Mouse (Mus musculus): Measurements from ENCODE around the gene Fgfr2. TPM values are rescaled to one million over a fixed set of nuclear protein-coding genes. Genes with fewer than 3 reads are reported as not detected.
A peak's percentile ranks its signal among the peaks of the same experiment; 100 is the strongest.

Gene Fgfr2
- polyA plus RNA-seq, 1 experiment from 2014 or later = 137 TPM

DNA sequence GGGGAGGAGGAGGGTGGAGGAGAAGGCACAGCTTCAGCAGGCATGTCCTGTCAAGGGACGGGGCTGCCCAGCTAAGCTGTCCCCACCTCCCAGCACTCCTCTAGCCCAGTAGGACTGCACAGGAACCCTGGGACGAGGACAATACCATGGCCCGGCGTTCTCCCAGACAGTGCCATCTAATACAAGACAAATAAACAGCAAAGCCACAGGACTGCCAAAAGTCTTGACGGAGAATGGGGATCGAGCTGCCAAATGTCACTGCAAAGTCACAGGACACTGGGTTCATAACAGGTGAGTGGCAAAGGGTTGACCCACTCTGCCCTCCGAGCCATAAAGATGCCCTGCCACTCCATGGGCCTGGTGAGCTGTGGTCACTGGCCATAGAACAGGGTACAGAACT lies 2874.7 kb downstream of the Fgfr2 start:
- H3K9me3 ChIP-seq (replicated peaks) = no peaks in the 10 kb centered on the region
- H3K36me3 ChIP-seq = no peaks in the 10 kb centered on the region
- peak overlapping the region; percentile 39; the same call in 1 of the 2 replicates for H3K27ac ChIP-seq (replicated peaks)
- WGBS = 69% methylated on average over 7 of the region's 7 CpGs
- ATAC-seq (ENCODE audit: insufficient number of reproducible peaks, low FRiP score, low TSS enrichment, low read depth) = no peak
- H3K9ac ChIP-seq = no peak overlapping the region
- no peaks in the 10 kb centered on the region for H3K27me3 ChIP-seq
- H3K4me1 ChIP-seq = peaks cover 99% of the 10 kb centered on the region
- H3K4me3 ChIP-seq (replicated peaks) = no peak overlapping the region
- H3K4me2 ChIP-seq (replicated peaks) = peak overlapping the region; percentile 23; the same call in 1 of the 2 replicates

- H3K27me3 ChIP-seq = no peaks in the 10 kb centered on the region
- no peak overlapping the region for H3K4me3 ChIP-seq (replicated peaks)
- H3K9ac ChIP-seq = no peak overlapping the region
- no peaks in the 10 kb centered on the region for H3K36me3 ChIP-seq
- peak overlapping the region; percentile 19 for H3K4me2 ChIP-seq (replicated peaks)
- peak overlapping the region; percentile 31 for H3K27ac ChIP-seq (replicated peaks)
- H3K9me3 ChIP-seq (replicated peaks) = no peaks in the 10 kb centered on the region
- ATAC-seq (ENCODE audit: insufficient number of reproducible peaks, low FRiP score, low TSS enrichment, low read depth) = no peak
- 50% methylated on average over 10 of the region's 10 CpGs for WGBS
- peaks cover 97% of the 10 kb centered on the region for H3K4me1 ChIP-seq
Observed at GRCm38 (mm10) chr7:130247831-130248230, 2875.3 kb downstream of the Fgfr2 start.

GRCm38 (mm10) chr7:130246483-130246882 lies 2876.7 kb downstream of the Fgfr2 start:
- peaks cover 91% of the 10 kb centered on the region for H3K4me1 ChIP-seq
- ATAC-seq (ENCODE audit: insufficient number of reproducible peaks, low FRiP score, low TSS enrichment, low read depth) = 0 out of 2 replicates have a peak, but pooled peaks have one; percentile 26
- peak overlapping the region; percentile 49 for H3K27ac ChIP-seq (replicated peaks)
- H3K9ac ChIP-seq = no peak overlapping the region
- no peak overlapping the region for H3K4me3 ChIP-seq (replicated peaks)
- H3K4me2 ChIP-seq (replicated peaks) = peak overlapping the region; percentile 19; the same call in 1 of the 2 replicates
- no peaks in the 10 kb centered on the region for H3K36me3 ChIP-seq
- H3K9me3 ChIP-seq (replicated peaks) = no peaks in the 10 kb centered on the region
- no peaks in the 10 kb centered on the region for H3K27me3 ChIP-seq
- WGBS = 47% methylated on average over 7 of the region's 7 CpGs

GRCm38 (mm10) chr7:130244545-130244944 lies 2878.6 kb downstream of the Fgfr2 start:
- H3K27ac ChIP-seq (replicated peaks) = peak overlapping the region; percentile 41; the same call in 1 of the 2 replicates
- no peak overlapping the region for H3K9ac ChIP-seq
- WGBS = 38% methylated on average over 7 of the region's 7 CpGs
- ATAC-seq (ENCODE audit: insufficient number of reproducible peaks, low FRiP score, low TSS enrichment, low read depth) = no peak
- no peaks in the 10 kb centered on the region; the same call in 1 of the 2 replicates for H3K36me3 ChIP-seq
- no peaks in the 10 kb centered on the region for H3K27me3 ChIP-seq
- H3K4me3 ChIP-seq (replicated peaks) = no peak overlapping the region
- H3K4me2 ChIP-seq (replicated peaks) = peak overlapping the region; percentile 24; the same call in 1 of the 2 replicates
- peaks cover 78% of the 10 kb centered on the region for H3K4me1 ChIP-seq
- H3K9me3 ChIP-seq (replicated peaks) = no peaks in the 10 kb centered on the region

DNA sequence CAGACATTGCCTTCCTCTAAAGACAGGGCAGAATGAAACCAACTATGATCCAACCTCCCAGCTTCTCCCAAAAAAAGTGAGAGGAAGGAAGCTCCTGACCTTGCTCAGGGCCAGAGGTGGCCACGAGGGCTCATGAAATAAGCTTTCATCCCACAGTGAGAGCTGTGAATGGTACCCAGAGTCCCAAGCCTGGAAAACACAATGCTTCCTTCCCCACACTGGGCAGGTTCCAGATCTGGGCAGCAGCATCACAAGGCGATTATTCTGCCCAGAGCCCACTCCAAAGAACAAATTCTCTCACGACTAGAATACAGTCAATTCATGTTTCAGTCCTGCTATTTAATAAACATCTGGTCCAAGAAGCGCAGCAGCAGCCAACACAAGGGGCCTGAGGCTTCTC lies 2879.3 kb downstream of the Fgfr2 start:
- Histone ChIP-seq H3K36me3 (no peaks in the 10 kb centered on the region; the same call in 1 of the 2 replicates), H3K4me2 (replicated peaks) (no peak overlapping the region; the same call in 1 of the 2 replicates), H3K9ac (no peak overlapping the region), H3K27ac (replicated peaks) (0 out of 2 replicates have a peak overlapping the region, but pooled peaks have one; percentile 41), H3K4me1 (peaks cover 73% of the 10 kb centered on the region), H3K27me3 (no peaks in the 10 kb centered on the region), H3K4me3 (replicated peaks) (no peak overlapping the region), H3K9me3 (replicated peaks) (no peaks in the 10 kb centered on the region)
- no peak for ATAC-seq (ENCODE audit: insufficient number of reproducible peaks, low FRiP score, low TSS enrichment, low read depth)
- WGBS = 34% methylated on average over 4 of the region's 4 CpGs

DNA sequence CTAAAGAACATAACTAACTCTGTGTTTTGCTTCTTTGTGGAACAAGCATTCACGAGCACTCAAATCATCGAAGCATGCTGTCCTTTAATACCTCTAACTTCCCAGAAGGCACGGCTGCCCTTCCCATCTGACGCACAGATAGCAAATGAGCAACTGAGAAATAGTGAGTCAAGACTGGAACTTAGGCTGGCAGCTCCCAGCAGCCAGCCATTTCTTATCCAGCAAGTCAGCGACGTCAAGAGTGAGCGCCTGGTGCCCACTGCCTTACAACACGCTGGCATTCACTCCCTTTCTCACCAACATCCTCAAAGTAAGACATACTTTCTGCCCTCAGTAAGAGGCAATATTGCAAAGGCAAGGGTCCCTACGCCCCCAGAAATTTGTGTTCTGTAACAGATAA lies 2883.0 kb downstream of the Fgfr2 start:
- ATAC-seq (ENCODE audit: insufficient number of reproducible peaks, low FRiP score, low TSS enrichment, low read depth) = no peak
- no peak overlapping the region for H3K4me2 ChIP-seq (replicated peaks)
- peaks cover 61% of the 10 kb centered on the region for H3K4me1 ChIP-seq
- H3K27me3 ChIP-seq = no peaks in the 10 kb centered on the region
- 78% methylated on average over 9 of the region's 9 CpGs for WGBS
- no peak overlapping the region for H3K27ac ChIP-seq (replicated peaks)
- H3K4me3 ChIP-seq (replicated peaks) = no peak overlapping the region
- H3K36me3 ChIP-seq = peaks cover 2% of the 10 kb centered on the region
- no peak overlapping the region for H3K9ac ChIP-seq
- no peaks in the 10 kb centered on the region for H3K9me3 ChIP-seq (replicated peaks)

GRCm38 (mm10) chr7:130237244-130237643 lies 2885.9 kb downstream of the Fgfr2 start:
- Histone ChIP-seq H3K4me2 (replicated peaks) (no peak overlapping the region), H3K9me3 (replicated peaks) (no peaks in the 10 kb centered on the region), H3K36me3 (peaks cover 5% of the 10 kb centered on the region), H3K27ac (replicated peaks) (no peak overlapping the region), H3K9ac (no peak overlapping the region), H3K4me3 (replicated peaks) (no peak overlapping the region), H3K27me3 (no peaks in the 10 kb centered on the region), H3K4me1 (peaks cover 46% of the 10 kb centered on the region)
- ATAC-seq (ENCODE audit: insufficient number of reproducible peaks, low FRiP score, low TSS enrichment, low read depth) = no peak
- WGBS = 59% methylated on average over 5 of the region's 5 CpGs

DNA sequence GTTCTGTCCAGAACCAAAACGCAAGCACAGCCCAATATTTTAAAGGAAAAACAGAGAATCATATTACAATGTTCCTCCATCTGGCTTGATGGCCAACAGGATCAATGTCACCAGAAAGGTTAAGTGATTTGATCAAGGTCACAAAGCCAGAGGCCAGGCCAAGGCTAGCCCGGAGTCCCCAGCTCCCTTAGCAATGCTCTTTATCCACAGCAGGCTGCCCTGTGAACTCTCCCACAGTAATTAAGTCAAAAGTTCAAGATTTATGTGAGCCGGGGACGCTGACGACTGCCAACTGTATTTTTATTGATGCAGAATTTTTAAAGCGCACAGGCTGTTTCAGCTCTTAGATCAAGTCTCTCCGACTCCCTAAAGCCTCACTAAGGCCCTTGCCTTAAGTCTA lies 2889.4 kb downstream of the Fgfr2 start:
- 42% methylated on average over 7 of the region's 7 CpGs for WGBS
- Histone ChIP-seq H3K36me3 (peaks cover 5% of the 10 kb centered on the region; the same call in 1 of the 2 replicates), H3K4me1 (peaks cover 46% of the 10 kb centered on the region), H3K27ac (replicated peaks) (no peak overlapping the region), H3K9ac (no peak overlapping the region), H3K27me3 (no peaks in the 10 kb centered on the region), H3K4me3 (replicated peaks) (no peak overlapping the region), H3K4me2 (replicated peaks) (no peak overlapping the region), H3K9me3 (replicated peaks) (no peaks in the 10 kb centered on the region)
- ATAC-seq (ENCODE audit: insufficient number of reproducible peaks, low FRiP score, low TSS enrichment, low read depth) = no peak

GRCm38 (mm10) chr7:130230034-130230433 lies 2893.1 kb downstream of the Fgfr2 start:
- Histone ChIP-seq H3K4me3 (replicated peaks) (no peak overlapping the region), H3K36me3 (0 out of 2 replicates have a peak, but pooled peaks cover 7% of the 10 kb centered on the region), H3K9ac (no peak overlapping the region), H3K27me3 (no peaks in the 10 kb centered on the region), H3K4me2 (replicated peaks) (no peak overlapping the region), H3K9me3 (replicated peaks) (no peaks in the 10 kb centered on the region), H3K4me1 (peaks cover 53% of the 10 kb centered on the region), H3K27ac (replicated peaks) (no peak overlapping the region)
- ATAC-seq (ENCODE audit: insufficient number of reproducible peaks, low FRiP score, low TSS enrichment, low read depth) = no peak
- 73% methylated on average over 4 of the region's 4 CpGs for WGBS

DNA sequence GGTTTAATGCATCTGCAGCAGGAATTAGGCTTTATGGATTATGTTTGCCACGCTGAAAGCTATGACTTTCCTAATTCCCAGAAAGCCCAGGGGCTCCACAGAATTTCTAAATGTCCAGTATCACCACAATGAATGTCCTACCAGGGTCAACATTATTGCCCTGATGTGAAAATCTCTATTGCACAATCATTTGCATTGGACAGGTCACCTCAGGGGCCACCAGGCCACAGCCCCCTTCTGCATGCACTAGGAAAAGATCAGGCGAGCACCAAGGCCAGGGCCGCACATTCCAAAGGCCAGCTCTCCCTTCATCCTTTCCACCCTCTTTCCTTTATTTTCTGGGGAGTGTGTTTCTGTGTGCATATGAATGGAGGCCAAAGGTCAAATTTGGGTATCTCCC lies 2897.9 kb downstream of the Fgfr2 start:
- Histone ChIP-seq H3K4me2 (replicated peaks) (no peak overlapping the region), H3K9ac (no peak overlapping the region), H3K27me3 (no peaks in the 10 kb centered on the region), H3K9me3 (replicated peaks) (no peaks in the 10 kb centered on the region), H3K4me1 (peaks cover 74% of the 10 kb centered on the region), H3K27ac (replicated peaks) (no peak overlapping the region), H3K36me3 (0 out of 2 replicates have a peak, but pooled peaks cover 4% of the 10 kb centered on the region), H3K4me3 (replicated peaks) (no peak overlapping the region)
- no peak for ATAC-seq (ENCODE audit: insufficient number of reproducible peaks, low FRiP score, low TSS enrichment, low read depth)
- WGBS = 81% methylated on average over 3 of the region's 3 CpGs

GRCm38 (mm10) chr7:130222633-130223354 lies 2900.4 kb downstream of the Fgfr2 start:
- H3K27me3 ChIP-seq = no peaks in the 10 kb centered on the region
- H3K9ac ChIP-seq = no peak overlapping the region
- H3K4me2 ChIP-seq (replicated peaks) = no peak overlapping the region
- no peak overlapping the region for H3K27ac ChIP-seq (replicated peaks)
- H3K4me3 ChIP-seq (replicated peaks) = no peak overlapping the region
- WGBS = 66% methylated on average over 8 of the region's 8 CpGs
- peaks cover 20% of the 10 kb centered on the region; the same call in 1 of the 2 replicates for H3K36me3 ChIP-seq
- H3K9me3 ChIP-seq (replicated peaks) = no peaks in the 10 kb centered on the region
- peaks cover 62% of the 10 kb centered on the region for H3K4me1 ChIP-seq
- no peak for ATAC-seq (ENCODE audit: insufficient number of reproducible peaks, low FRiP score, low TSS enrichment, low read depth)

Data from embryonic facial prominence, embryonic 15.5 days (tissue).